Mouse (Mus musculus) lung, postnatal 0 days (tissue): ENCODE measurements around the gene Trp53rka.

Experiments used
- CTCF ChIP-seq: IDR thresholded peaks from 2 replicates; pipeline ENCODE4 v1.5.1; 2016; ENCODE audit warnings: antibody characterized with exemption, mild to moderate bottlenecking
- EP300 ChIP-seq: IDR thresholded peaks from 2 replicates; pipeline ENCODE4 v1.6.1; 2016; ENCODE audit warnings: antibody characterized with exemption, mild to moderate bottlenecking, control low read depth

DNA sequence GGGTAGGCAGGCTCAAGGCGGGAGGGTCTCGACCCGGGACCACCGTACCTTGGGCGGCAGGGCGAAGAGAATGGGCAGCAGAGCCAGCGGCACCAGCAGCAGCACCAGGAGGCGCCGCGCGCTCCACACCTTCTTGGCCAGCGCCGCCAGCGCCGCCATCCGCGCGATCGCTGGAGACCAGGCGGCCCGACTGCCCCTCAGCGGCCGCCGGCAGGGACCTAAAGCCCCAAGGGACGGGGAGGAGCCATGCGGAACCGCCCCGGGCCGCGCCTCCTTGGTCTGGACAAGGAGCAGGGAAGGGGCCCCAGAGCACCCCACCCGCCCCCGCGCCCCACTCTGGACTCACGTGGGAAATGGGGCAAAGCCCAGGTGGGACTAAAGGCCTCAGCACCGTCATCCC is 20.1 kb downstream of the Trp53rka start, which contains the start of gene Slc13a3:
- TF ChIP-seq CTCF = peak; percentile 41
- TF ChIP-seq EP300 = no peak
